Mouse (Mus musculus) megakaryocyte, embryonic 14.5 days (primary cell): ENCODE data around the gene Rasgrf1.

Experiments
- FLI1 ChIP-seq: IDR thresholded peaks from 2 replicates; pipeline ENCODE4 v1.6.1; 2012; ENCODE audit warnings: low read length, inconsistent platforms, mixed read lengths
- GATA1 ChIP-seq: IDR thresholded peaks from 3 replicates; pipeline ENCODE4 v1.6.1; 2012; ENCODE audit warnings: mixed read lengths, low read length, inconsistent platforms, borderline replicate concordance

DNA sequence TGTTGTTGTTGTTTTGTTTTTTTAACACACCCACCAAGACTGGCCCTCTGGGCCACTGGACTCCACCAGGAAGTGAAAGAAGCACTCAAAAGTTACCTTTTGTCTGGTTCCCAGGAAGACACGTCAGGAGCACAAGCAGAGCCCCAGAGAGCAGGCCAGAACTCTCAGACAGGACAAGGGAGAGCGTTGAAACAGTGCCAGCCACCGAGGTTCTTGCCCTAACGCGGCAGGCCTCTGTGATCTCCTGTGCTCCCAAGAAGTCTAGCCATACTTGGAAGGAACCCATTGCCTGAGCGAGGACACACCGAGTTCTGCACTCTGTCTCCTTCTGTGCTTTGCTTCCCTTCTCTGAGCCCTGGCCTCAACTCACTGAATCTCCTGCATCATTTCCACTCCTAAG, 160.5 kb downstream of the Rasgrf1 start:
- no peak for TF ChIP-seq GATA1
- no peak for TF ChIP-seq FLI1
